ENCODE assay signal across 8 mouse cellular contexts in genomic region chr1:62696983-62697341, GRCm38 (mm10). TPM values are rescaled to one million over a fixed set of nuclear protein-coding genes. Genes with fewer than 3 reads are reported as not detected.
A peak's percentile ranks its signal among the peaks of the same experiment; 100 is the strongest.
DNase-seq lines count a peak whose midpoint lies in the region; ATAC-seq lines count a peak whose summit lies in the region.

No protein-coding gene starts in this region.

- no peak overlapping the region for H3K4me3 ChIP-seq in heart, embryonic 11.5 days (ENCODE audit: low read depth, low read length)
- no peak overlapping the region for H3K4me3 ChIP-seq in liver, embryonic 12.5 days
- no peak overlapping the region for H3K4me3 ChIP-seq in neural tube, embryonic 14.5 days (ENCODE audit: low read depth, low read length)

- no peak for DNase-seq in heart, adult 9 months (ENCODE audit: low spot score in 2 of 2)
- DNase-seq in right cerebral cortex, postnatal 4 days: no peak

- H3K9me3 ChIP-seq in heart, embryonic 11.5 days (replicated peaks; ENCODE audit: control insufficient read depth, low read length): no peaks in the 10 kb centered on the region
- H3K9me3 ChIP-seq in liver, embryonic 12.5 days (replicated peaks): no peaks in the 10 kb centered on the region
- H3K9me3 ChIP-seq in neural tube, embryonic 14.5 days (ENCODE audit: control insufficient read depth, low read length): no peaks in the 10 kb centered on the region

- whole genome bisulfite sequencing in heart, embryonic 11.5 days (ENCODE audit: insufficient replicate concordance): 16% methylated on average over 9 of the region's 9 CpGs
- 11% methylated on average over 9 of the region's 9 CpGs for WGBS in liver, embryonic 12.5 days (ENCODE audit: insufficient replicate concordance)
- 25% methylated on average over 9 of the region's 9 CpGs for WGBS in neural tube, embryonic 14.5 days

- no peak for ATAC-seq in heart, embryonic 11.5 days (replicated peaks; ENCODE audit: insufficient number of reproducible peaks, low FRiP score, low TSS enrichment)
- peak; percentile 76 for ATAC-seq in common myeloid progenitor, adult 5-6 weeks (replicated peaks; ENCODE audit: low read depth, poor library complexity, severe bottlenecking)
- ATAC-seq in hematopoietic stem cell, adult 5-6 weeks (replicated peaks in 1 of 2; ENCODE audit: insufficient read depth in 1 of 2, low FRiP score in 2 of 2, low TSS enrichment in 1 of 2, low read depth in 1 of 2, poor library complexity in 2 of 2, severe bottlenecking in 2 of 2): peak; percentile 48 to 49; a peak in 2 of 4 replicates
- no peak for ATAC-seq in liver, embryonic 12.5 days
- peak; percentile 78; the same call in 1 of the 2 replicates for ATAC-seq in neural tube, embryonic 14.5 days (ENCODE audit: low read depth)
- ATAC-seq in cerebellum, adult (ENCODE audit: insufficient number of reproducible peaks, low FRiP score, low TSS enrichment): no peak

- H3K27me3 ChIP-seq in heart, embryonic 11.5 days (ENCODE audit: control insufficient read depth, insufficient read depth, low read length): no peaks in the 10 kb centered on the region
- H3K27me3 ChIP-seq in liver, embryonic 12.5 days (replicated peaks): peaks cover 41% of the 10 kb centered on the region
- H3K27me3 ChIP-seq in neural tube, embryonic 14.5 days (ENCODE audit: control insufficient read depth, insufficient read depth, low read length): no peaks in the 10 kb centered on the region

- no peak overlapping the region for H3K9ac ChIP-seq in heart, embryonic 11.5 days (ENCODE audit: low read depth, low read length)
- no peak overlapping the region for H3K9ac ChIP-seq in liver, embryonic 12.5 days
- H3K9ac ChIP-seq in neural tube, embryonic 14.5 days (replicated peaks; ENCODE audit: low read depth, low read length): no peak overlapping the region

- no peak overlapping the region for H3K27ac ChIP-seq in heart, embryonic 11.5 days (ENCODE audit: low read depth, low read length)
- no peak overlapping the region for H3K27ac ChIP-seq in liver, embryonic 12.5 days
- no peak overlapping the region for H3K27ac ChIP-seq in neural tube, embryonic 14.5 days (ENCODE audit: low read depth, low read length)

- no peaks in the 10 kb centered on the region for H3K36me3 ChIP-seq in heart, embryonic 11.5 days (ENCODE audit: control insufficient read depth, insufficient read depth, low read length)
- no peaks in the 10 kb centered on the region for H3K36me3 ChIP-seq in liver, embryonic 12.5 days
- no peaks in the 10 kb centered on the region for H3K36me3 ChIP-seq in neural tube, embryonic 14.5 days (ENCODE audit: control insufficient read depth, insufficient read depth, low read length)

- peaks cover 3% of the 10 kb centered on the region; the same call in 1 of the 2 replicates for H3K4me1 ChIP-seq in heart, embryonic 11.5 days (ENCODE audit: control insufficient read depth, insufficient read depth, low read length)
- H3K4me1 ChIP-seq in liver, embryonic 12.5 days: no peaks in the 10 kb centered on the region
- no peaks in the 10 kb centered on the region for H3K4me1 ChIP-seq in neural tube, embryonic 14.5 days (ENCODE audit: control insufficient read depth, insufficient read depth, low read length)

- H3K4me2 ChIP-seq in heart, embryonic 11.5 days: peak overlapping the region; percentile 6
- H3K4me2 ChIP-seq in liver, embryonic 12.5 days: peak overlapping the region; percentile 8; the same call in 1 of the 2 replicates
- H3K4me2 ChIP-seq in neural tube, embryonic 14.5 days (ENCODE audit: low read depth, low read length): no peak overlapping the region; the same call in 1 of the 2 replicates

RNA-seq across cellular contexts. Expression of gene Nrp2, which starts 6.1 kb away (rescaled TPM):
- 5.5 and 5.8 TPM in 2 replicates for polyA plus RNA-seq in heart, embryonic 11.5 days (2014; fragmentation: Nextera tagmentation; extraction: Ambion mirVana)
- total RNA-seq in common myeloid progenitor, adult 5-6 weeks (2017): 0.10 and 0.87 TPM in 2 replicates
- total RNA-seq in hematopoietic stem cell, adult 5-6 weeks (2017): 0.31 and 0.50 TPM in 2 replicates
- 2.0 and 2.5 TPM in 2 replicates for polyA plus RNA-seq in liver, embryonic 12.5 days (2016; fragmentation: Nextera tagmentation; extraction: Ambion mirVana)
- 35.8 and 39.4 TPM in 2 replicates for polyA plus RNA-seq in neural tube, embryonic 14.5 days (2014; fragmentation: Nextera tagmentation; extraction: Ambion mirVana)

Comparison
In these comparisons a context has a peak if more than half of its experiments do, and no peak if none do; other contexts are left out.
1. ATAC-seq: peak in common myeloid progenitor, adult 5-6 weeks (single experiment), hematopoietic stem cell, adult 5-6 weeks (2 of 2) and neural tube, embryonic 14.5 days (single experiment); none in heart, embryonic 11.5 days (single experiment), liver, embryonic 12.5 days (single experiment) and cerebellum, adult (single experiment).